Mouse (Mus musculus) adrenal gland (tissue): ENCODE results near the gene Lingo4.

ENCODE experiments used
- intact Hi-C: fragments of 180-260 bp; cut with DNase I; formaldehyde crosslinking; loops from one replicate; pipeline ENCODE4 v1.15.1; 2025

The Lingo4 gene

GRCm38 (mm10) chr3:94443597-94443964 is 45.3 kb downstream of the Lingo4 start, which contains the start of gene Oaz3:
Gene Oaz3 (minus strand): TSS chr3:94443915.
- intact Hi-C loops = loop anchor here (5.0 kb wide), 1 partner anchor 76 kb away; no protein-coding TSS in a partner anchor

- intact Hi-C loops = no loop called here
Observed at GRCm38 (mm10) chr3:94449377-94449776, 51.1 kb downstream of the Lingo4 start.
